Mouse (Mus musculus) fat pad, adult 2 months (tissue): ENCODE data around the gene Mov10l1.

Experiments
- DNase-seq: peaks from one replicate; pipeline ENCODE4 v3.0.0-alpha.2; 2011; ENCODE audit warnings: low read depth, low spot score; ENCODE audit errors: extremely low read depth

The Mov10l1 gene

GRCm38 (mm10) chr15:89007781-89008180 is 25.1 kb downstream of the Mov10l1 start:
- no peak for DNase-seq

GRCm38 (mm10) chr15:89016722-89017121 is 34.0 kb downstream of the Mov10l1 start:
- DNase-seq = no peak

GRCm38 (mm10) chr15:89020085-89020484 is 37.4 kb downstream of the Mov10l1 start:
- DNase-seq = no peak

GRCm38 (mm10) chr15:89020492-89020891 is 37.8 kb downstream of the Mov10l1 start:
- DNase-seq = no peak

- no peak for DNase-seq
These were observed 61.7 kb downstream of the Mov10l1 start for GRCm38 (mm10) chr15:89044381-89044780.

- no peak for DNase-seq
These were observed 63.6 kb downstream of the Mov10l1 start for GRCm38 (mm10) chr15:89046356-89046755.

GRCm38 (mm10) chr15:89054666-89055065 is 72.0 kb downstream of the Mov10l1 start:
- no peak for DNase-seq

- DNase-seq = no peak
These were observed 76.0 kb downstream of the Mov10l1 start for GRCm38 (mm10) chr15:89058736-89059135.

- no peak for DNase-seq
These were observed 76.6 kb downstream of the Mov10l1 start, which contains the start of gene Panx2 for GRCm38 (mm10) chr15:89059161-89059931. Gene Panx2 (plus strand): TSS chr15:89059734.

- no peak for DNase-seq
These were observed 77.4 kb downstream of the Mov10l1 start for GRCm38 (mm10) chr15:89060032-89060681.

GRCm38 (mm10) chr15:89060811-89061460 is 78.2 kb downstream of the Mov10l1 start:
- DNase-seq = no peak

GRCm38 (mm10) chr15:89061761-89062517 is 79.2 kb downstream of the Mov10l1 start:
- DNase-seq = no peak

GRCm38 (mm10) chr15:89062518-89062910 is 79.8 kb downstream of the Mov10l1 start:
- DNase-seq = no peak

- DNase-seq = no peak
These were observed 80.3 kb downstream of the Mov10l1 start for GRCm38 (mm10) chr15:89063001-89063400.

- no peak for DNase-seq
These were observed 80.8 kb downstream of the Mov10l1 start for GRCm38 (mm10) chr15:89063536-89063935.

GRCm38 (mm10) chr15:89064891-89065290 is 82.2 kb downstream of the Mov10l1 start:
- DNase-seq = no peak

GRCm38 (mm10) chr15:89067609-89068008 is 84.9 kb downstream of the Mov10l1 start:
- DNase-seq = no peak

- no peak for DNase-seq
These were observed 85.5 kb downstream of the Mov10l1 start for GRCm38 (mm10) chr15:89068226-89068625.

- no peak for DNase-seq
These were observed 86.7 kb downstream of the Mov10l1 start for GRCm38 (mm10) chr15:89069336-89069840.

GRCm38 (mm10) chr15:89070606-89071005 is 87.9 kb downstream of the Mov10l1 start:
- DNase-seq = no peak
